Mouse (Mus musculus): ENCODE measurements at regions not wholly inside any gene's neighbourhood (a gene's known extent, or its start where the extent isn't known, plus 50 kb on each side); places are given as distances from the start of the nearest gene placed in this dataset.

- no peaks in the 10 kb centered on the region for H3K27me3 ChIP-seq (ENCODE audit: control insufficient read depth in 1 of 2, insufficient read depth in 2 of 2, low read length in 2 of 2)
- DNase-seq (ENCODE audit: low read depth, low spot score) = peak; percentile 54
- peak overlapping the region; percentile 33; the same call in 1 of the 2 replicates for H3K27ac ChIP-seq (ENCODE audit: control insufficient read depth, low read depth, low read length)
Observed at GRCm38 (mm10) chr5:64693616-64694015, 109.6 kb upstream of the Klf3 start.

GRCm38 (mm10) chr5:64694606-64695005 lies 108.6 kb upstream of the Klf3 start:
- DNase-seq (ENCODE audit: low read depth, low spot score) = no peak
- H3K4me1 ChIP-seq (ENCODE audit: control insufficient read depth in 1 of 2, insufficient read depth in 2 of 2, low read length in 2 of 2) = peaks cover 24 to 32% of the 10 kb centered on the region in 2 experiments
- peaks cover 0 to 26% of the 10 kb centered on the region in 2 experiments; a peak in 2 of 4 replicates for H3K36me3 ChIP-seq (ENCODE audit: control insufficient read depth in 1 of 2, insufficient read depth in 2 of 2, low read length in 2 of 2)
- H3K27ac ChIP-seq (ENCODE audit: control insufficient read depth, low read depth, low read length) = no peak overlapping the region
- no peak overlapping the region for H3K4me3 ChIP-seq (ENCODE audit: control insufficient read depth in 1 of 2, insufficient read depth in 1 of 2, low read depth in 2 of 2, low read length in 2 of 2)
- H3K79me2 ChIP-seq (ENCODE audit: control insufficient read depth, insufficient read depth, low read length, poor library complexity) = no peaks in the 10 kb centered on the region
- no peaks in the 10 kb centered on the region for H3K27me3 ChIP-seq (ENCODE audit: control insufficient read depth in 1 of 2, insufficient read depth in 2 of 2, low read length in 2 of 2)
- H3K9ac ChIP-seq (ENCODE audit: control insufficient read depth, low read depth, low read length, poor library complexity, severe bottlenecking) = no peak overlapping the region
- TF ChIP-seq TAL1 (IDR thresholded peaks at IDR 0.05; ENCODE audit: low read length) (no peak), ELF1 (IDR thresholded peaks at IDR 0.05; ENCODE audit: low read depth, low read length) (no peak), CTCF (IDR thresholded peaks at IDR 0.05 in 2 of 3, conservative IDR thresholded peaks at IDR 0.05 in 1 of 3; ENCODE audit: control insufficient read depth in 1 of 3, insufficient read depth in 1 of 3, low read depth in 2 of 3, low read length in 3 of 3, poor library complexity in 1 of 3, severe bottlenecking in 1 of 3) (no peak), USF2 (IDR thresholded peaks at IDR 0.05; ENCODE audit: borderline replicate concordance in 1 of 2, insufficient read depth in 1 of 2, low read depth in 1 of 2, low read length in 2 of 2) (no peak), TBP (IDR thresholded peaks at IDR 0.05; ENCODE audit: low read depth, low read length) (no peak), KAT2A (conservative IDR thresholded peaks at IDR 0.05; ENCODE audit: low read depth, low read length) (no peak), HCFC1 (IDR thresholded peaks at IDR 0.05; ENCODE audit: low read depth, low read length) (no peak), JUND (IDR thresholded peaks at IDR 0.05; ENCODE audit: low read depth, low read length) (no peak), NRF1 (IDR thresholded peaks at IDR 0.05; ENCODE audit: insufficient read depth, low read depth, low read length, poor library complexity, severe bottlenecking) (no peak), BHLHE40 (IDR thresholded peaks at IDR 0.05; ENCODE audit: borderline replicate concordance, low read depth, low read length) (no peak), POLR2A (IDR thresholded peaks at IDR 0.05; ENCODE audit: control insufficient read depth in 1 of 2, insufficient read depth in 1 of 2, low read depth in 1 of 2, low read length in 2 of 2, poor library complexity in 1 of 2) (no peak), CHD2 (IDR thresholded peaks at IDR 0.05; ENCODE audit: low read length) (no peak)
- no peaks in the 10 kb centered on the region for H3K9me3 ChIP-seq (replicated peaks; ENCODE audit: insufficient read depth, low read length)

More at GRCm38 (mm10) chr5:64693616-64694015, 109.6 kb upstream of the Klf3 start:
- Histone ChIP-seq H3K9ac (ENCODE audit: control insufficient read depth, low read depth, low read length, poor library complexity, severe bottlenecking) (no peak overlapping the region), H3K36me3 (ENCODE audit: control insufficient read depth in 1 of 2, insufficient read depth in 2 of 2, low read length in 2 of 2) (peaks cover 0 to 26% of the 10 kb centered on the region in 2 experiments; a peak in 2 of 4 replicates), H3K79me2 (ENCODE audit: control insufficient read depth, insufficient read depth, low read length, poor library complexity) (no peaks in the 10 kb centered on the region), H3K9me3 (replicated peaks; ENCODE audit: insufficient read depth, low read length) (no peaks in the 10 kb centered on the region), H3K4me3 (ENCODE audit: control insufficient read depth in 1 of 2, insufficient read depth in 1 of 2, low read depth in 2 of 2, low read length in 2 of 2) (no peak overlapping the region), H3K4me1 (ENCODE audit: control insufficient read depth in 1 of 2, insufficient read depth in 2 of 2, low read length in 2 of 2) (peaks cover 24 to 32% of the 10 kb centered on the region in 2 experiments)
- TF ChIP-seq ELF1 (IDR thresholded peaks at IDR 0.05; ENCODE audit: low read depth, low read length) (peak; percentile 56; the same call in 1 of the 2 replicates), ETS1 (IDR thresholded peaks at IDR 0.05; ENCODE audit: low read depth, low read length) (0 out of 2 replicates have a peak, but pooled peaks have one; percentile 9), CHD1 (IDR thresholded peaks at IDR 0.05; ENCODE audit: low read depth, low read length) (no peak), TBP (IDR thresholded peaks at IDR 0.05; ENCODE audit: low read depth, low read length) (peak; percentile 50; the same call in 1 of the 2 replicates), GATA1 (IDR thresholded peaks at IDR 0.05; ENCODE audit: low read depth, low read length) (peak; percentile 42; the same call in 1 of the 2 replicates), MYC (IDR thresholded peaks at IDR 0.05; ENCODE audit: low read depth, low read length) (no peak), TCF12 (IDR thresholded peaks at IDR 0.05; ENCODE audit: low read depth, low read length) (0 out of 2 replicates have a peak, but pooled peaks have one; percentile 24), EP300 (IDR thresholded peaks at IDR 0.05; ENCODE audit: low read depth in 1 of 2, low read length in 2 of 2) (peak in 1 of 2 experiments; percentile 35; a peak in 2 of 4 replicates)

All from MEL (cell line).